Mouse (Mus musculus) liver, adult 2 months (tissue): Measurements from ENCODE around the gene Mdc1. TPM values are rescaled to one million over a fixed set of nuclear protein-coding genes. Genes with fewer than 3 reads are reported as not detected.
A peak's percentile ranks its signal among the peaks of the same experiment; 100 is the strongest.
"Not testable (repeated sequence)": the region's sequence is repeated elsewhere in the genome, so short reads cannot be mapped to it uniquely, and the experiment has no call there.

ENCODE experiments used
- DNase-seq: peaks from one replicate; pipeline ENCODE4 v3.0.0-alpha.2; 2011; ENCODE audit warnings: low read depth, low spot score; ENCODE audit errors: extremely low read depth
- H3K27ac ChIP-seq: fragments of 200-500 bp; replicated peaks from 2 replicates; pipeline ENCODE4 v1.5.1; 2012; ENCODE audit warnings: low read depth, mild to moderate bottlenecking, control low read depth, inconsistent platforms, low read length; ENCODE audit not compliant: insufficient read depth
- H3K27me3 ChIP-seq: fragments of 200-500 bp; 2 replicates; pipeline ENCODE4 v1.6.1; 2012; ENCODE audit warnings: mild to moderate bottlenecking, moderate library complexity, low read length, inconsistent platforms; ENCODE audit not compliant: control insufficient read depth, insufficient read depth
- H3K36me3 ChIP-seq: fragments of 200-500 bp; 2 replicates; pipeline ENCODE4 v1.6.1; 2012; ENCODE audit warnings: low read length, inconsistent platforms; ENCODE audit not compliant: control insufficient read depth, insufficient read depth
- H3K4me1 ChIP-seq: fragments of 200-500 bp; 2 replicates; pipeline ENCODE4 v1.6.1; 2011; ENCODE audit warnings: low read length; ENCODE audit not compliant: control insufficient read depth, insufficient read depth
- H3K4me3 ChIP-seq: fragments of 200-500 bp; 2 replicates; pipeline ENCODE4 v1.5.1; 2011; ENCODE audit warnings: low read depth, mild to moderate bottlenecking, control low read depth, low read length, moderate library complexity; ENCODE audit not compliant: insufficient read depth
- H3K79me2 ChIP-seq: fragments of 200-500 bp; 2 replicates; pipeline ENCODE4 v1.6.1; 2012; ENCODE audit warnings: inconsistent platforms, mild to moderate bottlenecking, low read length, moderate library complexity; ENCODE audit not compliant: control insufficient read depth, insufficient read depth
- H3K9ac ChIP-seq: fragments of 200-500 bp; 2 replicates; pipeline ENCODE4 v1.6.1; 2012; ENCODE audit warnings: low read depth, mild to moderate bottlenecking, control low read depth, inconsistent platforms, low read length
- CTCF ChIP-seq: fragments of 200-500 bp; IDR thresholded peaks from 2 replicates; pipeline ENCODE4 v1.5.1; 2011; ENCODE audit warnings: low read depth, low read length, control low read depth
- POLR2A ChIP-seq: fragments of 200-500 bp; IDR thresholded peaks from 2 replicates; pipeline ENCODE4 v1.6.1; 2011; ENCODE audit warnings: low read length, control low read depth; ENCODE audit not compliant: insufficient read depth; ENCODE audit errors: extremely low read depth
- WGBS: fragments of 180-500 bp; shearing (Covaris S2); methylation state at CpG from one replicate; pipeline ENCODE4 v1.1.7; 2018; 5-methylcytosine and 5-hydroxymethylcytosine counted together
- polyA plus RNA-seq: library from polyadenylated mRNA; depleted of rRNA; stranded (reverse); fragments of >200 nt; gene quantifications from 2 replicates; pipeline ENCODE4 v1.2.3, GENCODE M21; 2012
- total RNA-seq: library from RNA; depleted of rRNA; stranded (reverse); fragments of >200 nt; gene quantifications from 2 replicates; pipeline ENCODE4 v1.2.3, GENCODE M21; 2014

Mdc1 gene
- total and polyA plus RNA-seq, 2 experiments, result 2.4 to 3.0 TPM

- TF ChIP-seq POLR2A (peak; percentile 88), CTCF (no peak)
- 1% methylated on average over 29 of the region's 29 CpGs for WGBS
- DNase-seq, result peak; percentile 90
- no peaks in the 10 kb centered on the region for H3K36me3 ChIP-seq
- peak within 1 kb of the TSS; percentile 71 for H3K9ac ChIP-seq
- H3K27me3 ChIP-seq, result no peaks in the 10 kb centered on the region
- no peaks in the 10 kb centered on the region for H3K79me2 ChIP-seq
- peaks cover 18% of the 10 kb centered on the region for H3K4me1 ChIP-seq
- peak within 1 kb of the TSS; percentile 73 for H3K27ac ChIP-seq
- peak within 1 kb of the TSS; percentile 90 for H3K4me3 ChIP-seq
These were observed 3.2 kb upstream of the Mdc1 start, which contains the start of gene Tubb5 for GRCm38 (mm10) chr17:35838122-35838544. TSS of gene Tubb5 (minus strand) at chr17:35838306.

- TF ChIP-seq POLR2A, result no peak
- no peak for TF ChIP-seq CTCF
- H3K4me1 ChIP-seq, result peaks cover 18% of the 10 kb centered on the region
- no peak overlapping the region for H3K4me3 ChIP-seq
- no peaks in the 10 kb centered on the region for H3K36me3 ChIP-seq
- H3K27ac ChIP-seq, result no peak overlapping the region
- no peaks in the 10 kb centered on the region for H3K79me2 ChIP-seq
- DNase-seq, result no peak
- no peaks in the 10 kb centered on the region for H3K27me3 ChIP-seq
- WGBS, result 19% methylated on average over 5 of the region's 5 CpGs
- no peak overlapping the region for H3K9ac ChIP-seq
These were observed 2.7 kb upstream of the Mdc1 start for GRCm38 (mm10) chr17:35838570-35838969.

GRCm38 (mm10) chr17:35839002-35839401 lies 2.3 kb upstream of the Mdc1 start:
- not testable (repeated sequence) for H3K9ac ChIP-seq, H3K27me3 ChIP-seq, H3K4me3 ChIP-seq, H3K36me3 ChIP-seq, DNase-seq, H3K27ac ChIP-seq, H3K79me2 ChIP-seq
- WGBS, result 85% methylated on average over 3 of the region's 3 CpGs
- peaks cover 18% of the 10 kb centered on the region for H3K4me1 ChIP-seq

GRCm38 (mm10) chr17:35840561-35840960 lies 754 bp upstream of the Mdc1 start:
- no peaks in the 10 kb centered on the region for H3K79me2 ChIP-seq
- no peak overlapping the region for H3K27ac ChIP-seq
- no peak for DNase-seq
- H3K4me3 ChIP-seq, result peak overlapping the region; percentile 44; the same call in 1 of the 2 replicates
- H3K36me3 ChIP-seq, result no peaks in the 10 kb centered on the region; the same call in 1 of the 2 replicates
- peaks cover 11% of the 10 kb centered on the region for H3K4me1 ChIP-seq
- TF ChIP-seq CTCF, result no peak
- no peak for TF ChIP-seq POLR2A
- H3K27me3 ChIP-seq, result no peaks in the 10 kb centered on the region
- no peak overlapping the region for H3K9ac ChIP-seq
- WGBS, result 50% methylated on average over 14 of the region's 14 CpGs

- no peaks in the 10 kb centered on the region for H3K27me3 ChIP-seq
- no peak for TF ChIP-seq CTCF
- no peak for TF ChIP-seq POLR2A
- peaks cover 2% of the 10 kb centered on the region; the same call in 1 of the 2 replicates for H3K4me1 ChIP-seq
- H3K36me3 ChIP-seq, result peaks cover 5% of the 10 kb centered on the region; the same call in 1 of the 2 replicates
- 19% methylated on average over 11 of the region's 11 CpGs for WGBS
- DNase-seq, result no peak
- peak overlapping the region; percentile 56 for H3K4me3 ChIP-seq
- peak overlapping the region; percentile 49; the same call in 1 of the 2 replicates for H3K9ac ChIP-seq
- no peaks in the 10 kb centered on the region for H3K79me2 ChIP-seq
- H3K27ac ChIP-seq, result peak overlapping the region; percentile 16; the same call in 1 of the 2 replicates
These were observed 691 bp downstream of the Mdc1 start for GRCm38 (mm10) chr17:35842006-35842405.

GRCm38 (mm10) chr17:35843514-35843913 lies 2.2 kb downstream of the Mdc1 start:
- no peak for DNase-seq
- peaks cover 2% of the 10 kb centered on the region; the same call in 1 of the 2 replicates for H3K4me1 ChIP-seq
- TF ChIP-seq POLR2A (no peak), CTCF (peak; percentile 16; the same call in 1 of the 2 replicates)
- no peaks in the 10 kb centered on the region for H3K79me2 ChIP-seq
- H3K4me3 ChIP-seq, result no peak overlapping the region
- H3K36me3 ChIP-seq, result peaks cover 5% of the 10 kb centered on the region
- H3K27me3 ChIP-seq, result no peaks in the 10 kb centered on the region
- no peak overlapping the region for H3K27ac ChIP-seq
- no peak overlapping the region for H3K9ac ChIP-seq
- WGBS, result 89% methylated on average over 3 of the region's 3 CpGs
